Mouse (Mus musculus) central nervous system, embryonic 11.5 days (tissue): ENCODE data around the gene Plekho2. TPM values are rescaled to one million over a fixed set of nuclear protein-coding genes. Genes with fewer than 3 reads are reported as not detected.

Experiments used
- polyA plus RNA-seq: library from polyadenylated mRNA; depleted of rRNA; stranded (reverse); fragments of >200 nt; gene quantifications from 2 replicates; pipeline ENCODE4 v1.2.3, GENCODE M21; 2012; rRNA removed

Gene Plekho2
- 8.0 and 9.3 TPM in 2 replicates for polyA plus RNA-seq

GRCm38 (mm10) chr9:65579781-65580371 is at the start of gene Plekho2:
Gene Plekho2 (minus strand): TSS chr9:65580040.

DNA sequence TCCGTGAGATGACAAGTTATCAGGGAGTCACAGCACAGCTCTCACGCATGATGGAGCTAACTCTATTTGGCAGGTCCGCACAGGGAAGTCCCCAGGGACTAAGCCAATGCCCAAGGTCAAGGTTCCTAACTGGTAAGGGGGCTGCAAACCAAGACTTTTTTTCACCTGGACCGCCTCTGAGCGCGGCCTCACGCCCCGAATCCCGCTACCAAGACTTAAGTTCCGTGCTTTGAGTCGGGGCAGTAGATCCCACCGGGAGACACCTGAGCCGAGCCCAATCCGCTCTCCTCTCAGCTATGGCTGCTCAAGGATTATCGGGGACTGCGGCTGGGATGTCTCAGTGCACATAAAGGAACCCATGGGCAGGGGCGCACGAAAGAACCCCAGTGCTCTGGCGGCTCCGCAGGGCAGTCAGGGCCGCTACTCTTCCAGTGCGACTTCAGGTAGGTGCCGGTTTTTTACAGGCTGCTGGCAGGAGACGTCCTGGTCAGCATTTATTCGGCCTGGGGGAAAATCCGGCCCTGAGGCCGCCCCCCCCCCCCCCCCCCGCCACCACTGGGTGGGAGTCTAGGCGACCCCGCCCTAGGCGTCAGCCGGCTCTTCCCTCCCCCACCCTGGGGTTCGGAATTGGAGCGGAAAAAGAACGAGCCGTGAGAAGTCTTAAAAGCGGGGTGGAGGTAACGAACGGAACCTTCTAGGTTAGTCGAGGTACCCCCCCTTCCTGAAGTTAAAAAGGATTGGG is 49.4 kb upstream of the Plekho2 start, which contains the start of gene Rbpms2:
TSS of gene Rbpms2 (plus strand) at position 624 of the 742 bp plus-strand sequence.

DNA sequence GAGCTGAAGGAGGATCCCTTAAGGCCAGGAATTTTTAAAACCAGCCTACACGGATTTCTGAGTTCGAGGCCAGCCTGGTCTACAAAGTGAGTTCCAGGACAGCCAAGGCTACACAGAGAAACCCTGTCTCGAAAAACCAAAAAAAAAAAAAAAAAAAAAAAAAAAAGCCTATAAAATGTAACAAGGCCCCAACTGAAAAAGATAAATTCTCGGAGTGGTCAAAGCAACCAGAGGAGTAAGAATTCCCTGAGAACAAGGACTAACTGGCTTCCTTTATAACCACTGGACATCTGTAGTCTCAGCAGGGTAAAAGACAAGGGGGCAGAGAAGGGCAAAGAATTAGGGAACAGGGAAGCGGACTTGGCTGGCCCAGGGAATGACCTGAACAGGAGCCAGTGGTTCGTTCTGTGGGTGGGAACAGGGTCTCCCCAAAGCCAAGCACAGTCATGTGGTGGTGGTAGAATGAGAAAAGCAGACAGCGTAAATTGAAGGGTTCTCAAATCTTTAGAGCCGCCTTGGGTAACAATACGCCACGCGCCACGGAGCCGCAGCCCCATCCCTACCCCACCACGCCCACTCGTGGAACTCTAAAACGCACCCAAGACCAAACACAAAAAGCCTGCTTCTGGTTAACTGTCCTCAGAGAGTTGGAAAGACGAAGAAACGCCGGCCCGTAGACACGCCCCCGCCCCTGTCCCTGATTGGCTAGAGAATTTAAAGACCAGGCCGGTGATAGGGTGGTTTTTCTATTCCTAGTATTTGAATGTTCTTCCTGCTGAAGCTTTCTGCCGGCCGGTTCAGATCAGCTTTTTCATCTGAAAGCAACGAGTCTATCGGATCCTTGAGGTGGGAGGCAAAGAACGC is 6.8 kb upstream of the Plekho2 start, which contains the start of gene Pif1:
TSS of gene Pif1 (plus strand) at position 755 of the 864 bp plus-strand sequence.

DNA sequence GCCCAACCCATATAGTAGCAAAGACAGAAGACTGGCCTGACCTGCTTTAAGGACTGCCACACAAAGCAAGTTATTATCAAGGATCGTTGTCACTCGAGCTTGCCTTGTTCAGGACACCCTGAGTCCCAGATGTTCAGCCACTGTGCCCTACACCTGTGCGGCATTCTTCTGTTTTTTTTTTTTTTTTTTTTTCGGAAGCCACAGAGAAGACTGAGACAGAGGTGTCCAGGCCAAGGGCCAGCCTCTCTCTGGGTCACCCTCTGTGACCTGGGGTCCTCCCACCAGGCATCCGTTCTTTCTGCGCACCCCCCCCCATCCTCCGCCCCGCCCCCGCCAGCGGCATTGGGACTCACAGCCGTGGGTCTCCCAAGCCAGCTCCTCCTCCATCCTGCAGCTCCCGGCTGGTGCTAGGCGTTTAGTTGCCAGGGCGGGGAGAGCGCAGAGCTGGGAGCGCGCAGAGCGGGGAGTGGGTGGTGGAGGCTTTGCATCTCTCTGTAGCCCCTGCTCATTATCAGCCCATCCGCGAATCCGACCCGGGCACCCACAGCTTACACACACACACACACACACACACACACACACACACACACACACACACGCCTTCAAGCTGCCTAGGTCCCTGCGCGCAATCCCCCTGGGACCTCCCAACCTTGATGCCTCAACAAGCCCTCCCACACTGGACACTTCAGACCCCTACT is 59.9 kb downstream of the Plekho2 start, which contains the start of gene Ankdd1a:
TSS of gene Ankdd1a (minus strand) at position 387 of the 698 bp plus-strand sequence.

Other genes starting within 250 kb of the Plekho2 start
- 16.7 and 44.2 TPM in 2 replicates for gene Pdcd7, start 233.9 kb downstream of the Plekho2 start, polyA plus RNA-seq
- gene Ubap1l, start 219.0 kb downstream of the Plekho2 start, polyA plus RNA-seq, result 0.93 and 1.6 TPM in 2 replicates
- 0.16 and 0.80 TPM in 2 replicates for gene Kbtbd13, start 188.4 kb downstream of the Plekho2 start, polyA plus RNA-seq
- gene Rasl12, start 181.5 kb downstream of the Plekho2 start, polyA plus RNA-seq, result 4.2 and 7.0 TPM in 2 replicates
- not detected in 2 replicates for gene Slc51b, start 157.1 kb downstream of the Plekho2 start, polyA plus RNA-seq
- 19.5 and 22.7 TPM in 2 replicates for gene Mtfmt, start 144.3 kb downstream of the Plekho2 start, polyA plus RNA-seq
- gene Spg21, start 119.1 kb downstream of the Plekho2 start, polyA plus RNA-seq, result 30.1 and 51.0 TPM in 2 replicates
- gene Ankdd1a, start 59.8 kb downstream of the Plekho2 start, polyA plus RNA-seq, result 0.29 and 0.35 TPM in 2 replicates
- 22.5 and 33.7 TPM in 2 replicates for gene Pif1, start 7.1 kb upstream of the Plekho2 start, polyA plus RNA-seq
- gene Rbpms2, start 49.6 kb upstream of the Plekho2 start, polyA plus RNA-seq, result 13.3 and 23.0 TPM in 2 replicates
- 124 and 152 TPM in 2 replicates for gene Oaz2, start 88.0 kb upstream of the Plekho2 start, polyA plus RNA-seq
- gene Zfp609, start 247.5 kb upstream of the Plekho2 start, polyA plus RNA-seq, result 27.9 and 29.9 TPM in 2 replicates